In the genomic region with DNA sequence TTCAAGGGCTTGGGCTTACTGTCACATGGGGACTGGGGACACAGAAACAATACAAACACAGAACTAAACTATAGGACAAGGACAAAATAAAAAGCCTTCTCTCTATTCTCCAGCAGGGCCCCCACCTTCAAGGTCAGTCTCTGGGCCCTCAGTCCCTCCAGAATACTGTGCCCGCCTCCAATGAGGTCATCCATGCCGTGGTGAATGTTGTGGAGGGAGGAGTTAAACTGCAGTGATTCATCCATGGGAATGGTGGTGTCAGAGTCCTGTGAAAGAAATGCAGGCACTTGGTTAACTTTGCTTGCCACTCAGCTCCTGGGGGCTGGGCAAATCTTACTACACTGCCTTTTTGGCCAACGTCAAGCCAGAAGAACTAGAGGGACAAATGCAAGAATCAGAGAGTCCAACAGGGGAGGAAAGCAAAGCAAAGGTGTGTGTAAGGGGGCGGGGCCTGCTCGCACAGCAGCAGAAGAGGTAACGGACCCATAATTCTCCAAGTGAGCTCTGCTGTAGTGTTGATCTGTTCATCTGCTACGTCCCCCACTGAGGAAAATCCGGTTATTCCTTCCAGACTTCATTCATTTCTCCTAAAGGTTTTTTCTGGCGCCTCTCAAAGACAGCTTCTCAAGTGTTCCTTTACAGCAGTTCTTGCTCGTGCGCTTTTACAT, we compare ENCODE assay signal across 24 mouse cellular contexts. TPM values are rescaled to one million over a fixed set of nuclear protein-coding genes. Genes with fewer than 3 reads are reported as not detected.
A peak's percentile ranks its signal among the peaks of the same experiment; 100 is the strongest.
DNase-seq lines count a peak whose midpoint lies in the region; ATAC-seq and TF ChIP-seq lines count a peak whose summit lies in the region.
"Had no signal": no experiment of that assay in that cellular context is flagged by ENCODE, and none has a peak within 500 bp of the region (broad histone marks: within the 10 kb centered on the region; RNA-seq: fewer than 3 reads in every experiment).

No protein-coding gene starts in this region.

- H3K9ac ChIP-seq in heart, embryonic 13.5 days = peak overlapping the region; percentile 19; the same call in 1 of the 2 replicates
- no peak overlapping the region for H3K9ac ChIP-seq in stomach, postnatal 0 days (ENCODE audit: low read length)
- H3K9ac ChIP-seq: hindbrain, embryonic 12.5 days had no signal

- in situ Hi-C loops in Patski (cut with MboI; ENCODE audit: low pct_unique_long_range_greater_than_20kb) = loop anchor here (10.0 kb wide), 1 partner anchor 329 kb away; no protein-coding TSS in a partner anchor

- H3K4me1 ChIP-seq in heart, embryonic 13.5 days = peaks cover 48% of the 10 kb centered on the region
- no peaks in the 10 kb centered on the region for H3K4me1 ChIP-seq in stomach, postnatal 0 days (replicated peaks; ENCODE audit: control insufficient read depth, insufficient read depth)
- H3K4me1 ChIP-seq: hindbrain, embryonic 12.5 days had no signal

- no peak for DNase-seq in heart, postnatal 4 days
- DNase-seq in Patski (ENCODE audit: low read depth, low spot score) = no peak
- peak; percentile 75 for DNase-seq in adrenal gland, postnatal 25 days
- peak; percentile 52 for DNase-seq in stomach, postnatal 0 days (ENCODE audit: low spot score)
- DNase-seq in left cerebral cortex, adult 9 months (ENCODE audit: low spot score in 2 of 2) = no peak
- no peak for DNase-seq in gastrocnemius, postnatal 25 days
- no peak for DNase-seq in kidney, postnatal 14 days
- DNase-seq: cerebellum, postnatal 14 days; kidney, adult 11 months; kidney, postnatal 10 days; lung, adult 2 months; right cerebral cortex, postnatal 14 days; thymus, postnatal 4 days had no signal

- no peaks in the 10 kb centered on the region for H3K9me3 ChIP-seq in heart, embryonic 13.5 days
- no peaks in the 10 kb centered on the region for H3K9me3 ChIP-seq in stomach, postnatal 0 days (ENCODE audit: control insufficient read depth, low read length)
- H3K9me3 ChIP-seq: embryonic facial prominence, embryonic 10.5 days; hindbrain, embryonic 12.5 days had no signal

- TF ChIP-seq EP300 in stomach, postnatal 0 days (optimal IDR thresholded peaks at IDR 0.05) = no peak

- no peak overlapping the region for H3K4me2 ChIP-seq in heart, embryonic 13.5 days
- no peak overlapping the region for H3K4me2 ChIP-seq in stomach, postnatal 0 days (replicated peaks; ENCODE audit: low read depth)
- H3K4me2 ChIP-seq: hindbrain, embryonic 12.5 days had no signal

- peak overlapping the region; percentile 74 for H3K27ac ChIP-seq in heart, embryonic 13.5 days (replicated peaks)
- no peak overlapping the region for H3K27ac ChIP-seq in stomach, postnatal 0 days (replicated peaks)
- H3K27ac ChIP-seq: embryonic facial prominence, embryonic 10.5 days; hindbrain, embryonic 12.5 days had no signal

- no peak for TF ChIP-seq CTCF in Patski (IDR thresholded peaks at IDR 0.05)
- TF ChIP-seq CTCF in stomach, postnatal 0 days (IDR thresholded peaks at IDR 0.05; ENCODE audit: low read depth) = no peak

- WGBS in heart, embryonic 13.5 days = 69% methylated on average over 11 of the region's 11 CpGs
- 66% methylated on average over 11 of the region's 11 CpGs for WGBS in stomach, postnatal 0 days

- H3K27me3 ChIP-seq in heart, embryonic 13.5 days (replicated peaks) = no peaks in the 10 kb centered on the region
- no peaks in the 10 kb centered on the region for H3K27me3 ChIP-seq in Patski
- no peaks in the 10 kb centered on the region for H3K27me3 ChIP-seq in stomach, postnatal 0 days (ENCODE audit: control insufficient read depth, insufficient read depth, low read length)
- H3K27me3 ChIP-seq: hindbrain, embryonic 12.5 days had no signal

- H3K36me3 ChIP-seq in heart, embryonic 13.5 days = peaks cover 89% of the 10 kb centered on the region
- peaks cover 28% of the 10 kb centered on the region for H3K36me3 ChIP-seq in stomach, postnatal 0 days (ENCODE audit: control insufficient read depth, insufficient read depth, low read length)

- H3K4me3 ChIP-seq in heart, embryonic 13.5 days = no peak overlapping the region
- H3K4me3 ChIP-seq in stomach, postnatal 0 days (ENCODE audit: low read depth, low read length) = no peak overlapping the region
- H3K4me3 ChIP-seq: embryonic facial prominence, embryonic 10.5 days; hindbrain, embryonic 12.5 days had no signal

- ATAC-seq in heart, embryonic 13.5 days (ENCODE audit: extremely low read depth, insufficient number of reproducible peaks, low FRiP score, low TSS enrichment) = no peak
- ATAC-seq in Patski = peak; percentile 52
- peak; percentile 77; the same call in 1 of the 2 replicates for ATAC-seq in stomach, postnatal 0 days (ENCODE audit: low FRiP score, low TSS enrichment)
- ATAC-seq: midbrain, embryonic 16.5 days had no signal

- CTCF ChIA-PET in Patski (lab: Charles Lee) = no interaction called here

- POLR2A ChIA-PET in Patski (lab: Charles Lee) = no interaction called here

RNA-seq across cellular contexts. Expression of a gene that starts 13.9 kb away (rescaled TPM):
- polyA plus RNA-seq in heart, embryonic 13.5 days (2015; fragmentation: Nextera tagmentation; extraction: Ambion mirVana) = 58.3 and 64.7 TPM in 2 replicates
- total RNA-seq in heart, postnatal 4 days (2021) = 10 to 100 TPM; 60.0 to 62.1 TPM
- 82.3 TPM for polyA plus RNA-seq in Patski (2021)
- 76.0 and 82.7 TPM in 2 replicates for total RNA-seq in adrenal gland, postnatal 25 days (2021)
- 58.7 and 60.4 TPM in 2 replicates for polyA plus RNA-seq in stomach, postnatal 0 days (2015; fragmentation: Nextera tagmentation; extraction: Ambion mirVana)
- 10 to 100 TPM; 38.9 to 40.4 TPM for total RNA-seq in gastrocnemius, postnatal 25 days (2021)

RNA-seq across cellular contexts. Expression of a gene that starts 34.4 kb away (rescaled TPM):
- not detected in 2 replicates for polyA plus RNA-seq in heart, embryonic 13.5 days (2015; fragmentation: Nextera tagmentation; extraction: Ambion mirVana)
- total RNA-seq in heart, postnatal 4 days (2021) = not detected
- polyA plus RNA-seq in Patski (2021) = not detected
- 0.64 TPM in 1 of 2 replicates, not detected in the other for total RNA-seq in adrenal gland, postnatal 25 days (2021)
- polyA plus RNA-seq in stomach, postnatal 0 days (2015; fragmentation: Nextera tagmentation; extraction: Ambion mirVana) = 0.16 and 0.25 TPM in 2 replicates
- not detected for total RNA-seq in gastrocnemius, postnatal 25 days (2021)
- total RNA-seq: liver, adult 2 months; megakaryocyte progenitor cell, adult 5-6 weeks; MEL had no signal
- polyA plus RNA-seq: hindbrain, embryonic 12.5 days; liver, adult 2 months had no signal

RNA-seq across cellular contexts. Expression of a gene that starts 45.1 kb away (rescaled TPM):
- polyA plus RNA-seq in heart, embryonic 13.5 days (2015; fragmentation: Nextera tagmentation; extraction: Ambion mirVana) = not detected in 2 replicates
- total RNA-seq in heart, postnatal 4 days (2021) = not detected
- not detected for polyA plus RNA-seq in Patski (2021)
- not detected in 2 replicates for total RNA-seq in adrenal gland, postnatal 25 days (2021)
- not detected in 2 replicates for polyA plus RNA-seq in stomach, postnatal 0 days (2015; fragmentation: Nextera tagmentation; extraction: Ambion mirVana)
- total RNA-seq in gastrocnemius, postnatal 25 days (2021) = not detected
- total RNA-seq: adrenal gland, postnatal 4 days; layer of hippocampus, postnatal 10 days; left cerebral cortex, postnatal 36 days; liver, adult 2 months; megakaryocyte progenitor cell, adult 5-6 weeks; MEL had no signal
- polyA plus RNA-seq: embryonic facial prominence, embryonic 10.5 days; hindbrain, embryonic 12.5 days; liver, adult 2 months; lung, adult 2 months; midbrain, embryonic 16.5 days; neural tube, embryonic 11.5 days had no signal

Comparison
In these comparisons a context has a peak if more than half of its experiments do, and no peak if none do; other contexts are left out.
1. DNase-seq: peak in adrenal gland, postnatal 25 days (single experiment) and stomach, postnatal 0 days (single experiment); none in heart, postnatal 4 days (single experiment), Patski (single experiment), left cerebral cortex, adult 9 months (0 of 2), gastrocnemius, postnatal 25 days (single experiment) and kidney, postnatal 14 days (single experiment).